Mouse (Mus musculus) limb, embryonic 11.5 days (tissue): ENCODE results near the gene Btbd35f13. TPM values are rescaled to one million over a fixed set of nuclear protein-coding genes. Genes with fewer than 3 reads are reported as not detected.
"Not testable (repeated sequence)": the region's sequence is repeated elsewhere in the genome, so short reads cannot be mapped to it uniquely, and the experiment has no call there.

Source experiments
- ATAC-seq: fragments of 200-750 bp; cut with Nextera tagmentation; 2 replicates; pipeline ENCODE4 v1.8.0; 2017; ENCODE audit warnings: low read depth; ENCODE audit not compliant: insufficient number of reproducible peaks, low FRiP score, low TSS enrichment
- DNase-seq: peaks from one replicate; pipeline ENCODE4 v3.0.0-alpha.2; 2015; ENCODE audit warnings: low spot score
- H3K27ac ChIP-seq: fragments of 300-500 bp; sonication (generic); replicated peaks from 2 replicates; pipeline ENCODE4 v1.5.1; 2014; ENCODE audit warnings: low read depth, mild to moderate bottlenecking, low read length
- H3K27me3 ChIP-seq: fragments of 300-500 bp; sonication (generic); 2 replicates; pipeline ENCODE4 v1.6.1; 2014; ENCODE audit warnings: mild to moderate bottlenecking, low read length, mixed read lengths; ENCODE audit not compliant: control insufficient read depth, insufficient read depth
- H3K36me3 ChIP-seq: fragments of 300-500 bp; sonication (generic); 2 replicates; pipeline ENCODE4 v1.6.1; 2014; ENCODE audit warnings: mild to moderate bottlenecking, low read length, moderate library complexity, mixed read lengths; ENCODE audit not compliant: control insufficient read depth, insufficient read depth
- H3K4me1 ChIP-seq: fragments of 300-500 bp; sonication (generic); 2 replicates; pipeline ENCODE4 v1.6.1; 2014; ENCODE audit warnings: low read length, mixed read lengths; ENCODE audit not compliant: control insufficient read depth, insufficient read depth
- H3K4me2 ChIP-seq: fragments of 300-500 bp; sonication (generic); 2 replicates; pipeline ENCODE4 v1.6.1; 2014; ENCODE audit warnings: low read depth, mild to moderate bottlenecking, moderate library complexity; ENCODE audit not compliant: severe bottlenecking
- H3K4me3 ChIP-seq: fragments of 300-500 bp; sonication (generic); 2 replicates; pipeline ENCODE4 v1.5.1; 2014; ENCODE audit warnings: low read depth, low read length
- H3K9ac ChIP-seq: fragments of 300-500 bp; sonication (generic); 2 replicates; pipeline ENCODE4 v1.6.1; 2014; ENCODE audit warnings: mild to moderate bottlenecking, low read length
- H3K9me3 ChIP-seq: fragments of 300-500 bp; sonication (generic); 2 replicates; pipeline ENCODE4 v1.6.1; 2016; ENCODE audit warnings: low read length; ENCODE audit not compliant: control insufficient read depth
- WGBS: fragments of 180-500 bp; shearing (Covaris S2); extraction: QIAGEN DNeasy Blood & Tissue Kit; methylation state at CpG from one replicate; pipeline ENCODE4 v1.1.7; 2014; 5-methylcytosine and 5-hydroxymethylcytosine counted together
- polyA plus RNA-seq: library from polyadenylated mRNA; unstranded; fragments of >200 nt; fragmentation: Nextera tagmentation; extraction: Ambion mirVana; gene quantifications from 2 replicates; pipeline ENCODE4 v1.2.1, GENCODE M21; 2014

The Btbd35f13 gene
- not detected in 2 replicates for polyA plus RNA-seq

- not testable (repeated sequence) for H3K36me3 ChIP-seq, DNase-seq, H3K9me3 ChIP-seq, H3K27ac ChIP-seq, H3K9ac ChIP-seq, H3K27me3 ChIP-seq, ATAC-seq, H3K4me2 ChIP-seq, H3K4me1 ChIP-seq, H3K4me3 ChIP-seq
- 69% methylated on average over 2 of the region's 3 CpGs for WGBS
These were observed at the start of gene Btbd35f13 for GRCm38 (mm10) chrX:33656872-33657271. TSS of gene Btbd35f13 (plus strand) at chrX:33657172.

- not testable (repeated sequence) for H3K36me3 ChIP-seq, H3K9ac ChIP-seq, H3K9me3 ChIP-seq, ATAC-seq, H3K27ac ChIP-seq, H3K4me1 ChIP-seq, H3K27me3 ChIP-seq, H3K4me3 ChIP-seq, DNase-seq, H3K4me2 ChIP-seq
- no CpG with 5 or more reads among the region's 3 CpGs for WGBS
These were observed 45.3 kb downstream of the Btbd35f13 start, which contains the start of gene Btbd35f14 for GRCm38 (mm10) chrX:33702249-33702648. TSS of gene Btbd35f14 (minus strand) at chrX:33702349.

Other genes starting within 250 kb of the Btbd35f13 start
- gene Btbd35f15, start 79.9 kb upstream of the Btbd35f13 start, polyA plus RNA-seq = not detected in 2 replicates
- not detected in 2 replicates for gene Btbd35f14, start 45.2 kb downstream of the Btbd35f13 start, polyA plus RNA-seq